Mouse (Mus musculus) heart, embryonic 11.5 days (tissue): ENCODE measurements around the gene Ephx1. TPM values are rescaled to one million over a fixed set of nuclear protein-coding genes. Genes with fewer than 3 reads are reported as not detected.

Experiments
- ATAC-seq: fragments of 200-750 bp; cut with Nextera tagmentation; replicated peaks from 2 replicates; pipeline ENCODE4 v1.8.0; 2017; ENCODE audit warnings: moderate library complexity; ENCODE audit not compliant: insufficient number of reproducible peaks, low FRiP score, low TSS enrichment
- H3K27ac ChIP-seq: fragments of 300-500 bp; sonication (generic); 2 replicates; pipeline ENCODE4 v1.5.1; 2014; ENCODE audit warnings: mild to moderate bottlenecking, low read depth, low read length
- H3K27me3 ChIP-seq: fragments of 300-500 bp; sonication (generic); 2 replicates; pipeline ENCODE4 v1.6.1; 2014; ENCODE audit warnings: mild to moderate bottlenecking, low read length, mixed read lengths; ENCODE audit not compliant: control insufficient read depth, insufficient read depth
- H3K36me3 ChIP-seq: fragments of 300-500 bp; sonication (generic); 2 replicates; pipeline ENCODE4 v1.6.1; 2014; ENCODE audit warnings: mild to moderate bottlenecking, low read length, moderate library complexity, mixed read lengths; ENCODE audit not compliant: control insufficient read depth, insufficient read depth
- H3K4me1 ChIP-seq: fragments of 300-500 bp; sonication (generic); 2 replicates; pipeline ENCODE4 v1.6.1; 2014; ENCODE audit warnings: low read length; ENCODE audit not compliant: control insufficient read depth, insufficient read depth
- H3K4me2 ChIP-seq: fragments of 300-500 bp; sonication (generic); 2 replicates; pipeline ENCODE4 v1.6.1; 2014; ENCODE audit warnings: mild to moderate bottlenecking, moderate library complexity
- H3K4me3 ChIP-seq: fragments of 300-500 bp; sonication (generic); 2 replicates; pipeline ENCODE4 v1.5.1; 2014; ENCODE audit warnings: low read depth, low read length
- H3K9ac ChIP-seq: fragments of 300-500 bp; sonication (generic); 2 replicates; pipeline ENCODE4 v1.6.1; 2014; ENCODE audit warnings: mild to moderate bottlenecking, low read depth, low read length, moderate library complexity
- H3K9me3 ChIP-seq: fragments of 300-500 bp; sonication (generic); replicated peaks from 2 replicates; pipeline ENCODE4 v1.6.1; 2016; ENCODE audit warnings: low read length; ENCODE audit not compliant: control insufficient read depth
- WGBS: fragments of 180-500 bp; shearing (Covaris S2); extraction: QIAGEN DNeasy Blood & Tissue Kit; methylation state at CpG from one replicate; pipeline ENCODE4 v1.1.7; 2014; ENCODE audit not compliant: insufficient replicate concordance; 5-methylcytosine and 5-hydroxymethylcytosine counted together
- polyA plus RNA-seq: library from polyadenylated mRNA; unstranded; fragments of >200 nt; fragmentation: Nextera tagmentation; extraction: Ambion mirVana; gene quantifications from 2 replicates; pipeline ENCODE4 v1.2.1, GENCODE M21; 2014

Gene Ephx1
- polyA plus RNA-seq, 1 experiment from 2014 or later = 3.8 TPM

DNA sequence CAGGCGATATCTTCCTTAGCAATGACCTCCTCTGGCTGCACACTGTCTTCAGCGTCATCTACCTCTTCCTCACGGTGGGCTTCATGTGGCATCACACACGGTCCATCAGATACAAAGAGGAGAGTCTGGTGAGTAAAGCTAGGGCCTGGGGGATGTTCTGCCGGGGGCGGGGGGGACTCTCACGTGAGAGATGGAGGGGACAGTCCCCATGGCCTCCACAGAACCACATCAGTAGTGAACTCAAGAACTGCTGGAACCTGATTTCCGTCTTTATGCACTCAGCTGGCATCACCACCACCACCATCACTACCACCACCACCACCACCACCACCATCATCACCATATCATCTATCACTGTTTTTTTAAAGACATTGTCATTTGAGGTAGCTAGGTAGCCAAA is 64.3 kb downstream of the Ephx1 start:
- H3K36me3 ChIP-seq = peaks cover 7% of the 10 kb centered on the region; the same call in 1 of the 2 replicates

DNA sequence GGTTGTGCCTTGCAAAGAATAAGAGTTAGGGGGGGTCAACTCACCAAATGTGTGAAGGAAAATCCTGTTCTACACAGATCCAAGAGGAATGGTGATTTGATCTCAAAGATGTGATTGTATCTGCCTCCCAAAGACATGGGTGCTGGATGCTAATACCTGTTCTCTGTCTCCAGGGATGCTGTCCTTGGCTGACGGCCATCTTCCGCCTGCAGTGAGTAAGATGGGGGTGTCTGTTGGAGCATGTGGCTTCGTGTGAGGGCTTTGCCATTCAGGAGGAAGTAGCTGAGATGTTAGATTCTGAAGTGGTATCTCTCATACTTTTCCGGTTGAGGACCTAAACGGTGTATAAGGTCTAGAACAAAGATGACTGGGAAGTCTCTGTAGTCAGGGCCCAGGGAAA is 67.9 kb downstream of the Ephx1 start:
- no peaks in the 10 kb centered on the region for H3K27me3 ChIP-seq
- no peaks in the 10 kb centered on the region for H3K4me1 ChIP-seq
- ATAC-seq = no peak
- no peaks in the 10 kb centered on the region for H3K9me3 ChIP-seq
- H3K4me2 ChIP-seq = no peak overlapping the region
- no peak overlapping the region for H3K4me3 ChIP-seq
- 90% methylated on average over 5 of the region's 5 CpGs for WGBS
- H3K36me3 ChIP-seq = peaks cover 13% of the 10 kb centered on the region
- no peak overlapping the region for H3K9ac ChIP-seq
- H3K27ac ChIP-seq = no peak overlapping the region

More for the DNA sequence above, 64.3 kb downstream of the Ephx1 start:
- Histone ChIP-seq H3K9ac (no peak overlapping the region), H3K9me3 (no peaks in the 10 kb centered on the region), H3K4me3 (no peak overlapping the region), H3K4me2 (no peak overlapping the region), H3K27me3 (no peaks in the 10 kb centered on the region), H3K4me1 (no peaks in the 10 kb centered on the region), H3K27ac (no peak overlapping the region)
- 88% methylated on average over 8 of the region's 8 CpGs for WGBS
- ATAC-seq = no peak

DNA sequence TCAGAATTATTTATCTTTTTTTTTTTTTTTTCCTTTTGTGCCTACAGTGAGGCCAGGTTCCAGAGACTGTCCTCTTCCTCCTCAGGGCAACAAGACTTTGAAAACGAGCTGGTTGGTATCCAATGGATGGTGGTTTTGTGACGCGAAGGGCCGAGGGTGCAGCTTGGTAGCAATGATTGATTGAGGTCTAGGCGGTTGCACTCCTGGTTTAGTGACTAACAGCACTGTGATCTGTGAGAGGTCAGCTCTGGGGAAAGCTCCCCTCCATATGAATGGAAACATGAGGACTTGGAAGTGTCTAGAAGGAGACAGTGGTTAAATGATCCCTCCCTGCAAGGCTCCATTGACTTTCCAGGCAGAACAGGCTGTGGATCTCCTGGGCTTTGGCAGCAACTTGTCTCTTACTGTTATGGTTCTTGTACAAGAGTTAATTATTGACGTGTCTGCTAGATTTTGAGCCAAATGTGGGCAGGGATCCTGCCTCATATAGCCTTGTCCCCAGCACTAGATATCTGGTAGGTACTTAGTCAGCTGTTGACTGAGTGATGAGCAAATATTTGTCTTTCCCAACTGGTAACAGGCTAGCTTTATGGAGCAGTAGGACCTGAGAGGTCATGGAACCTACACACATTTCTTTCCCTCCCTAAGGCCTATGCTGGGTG is 68.5 kb downstream of the Ephx1 start:
- Histone ChIP-seq H3K36me3 (peaks cover 13% of the 10 kb centered on the region), H3K27me3 (no peaks in the 10 kb centered on the region), H3K9ac (no peak overlapping the region), H3K4me2 (no peak overlapping the region), H3K4me1 (no peaks in the 10 kb centered on the region), H3K27ac (no peak overlapping the region), H3K4me3 (no peak overlapping the region), H3K9me3 (no peaks in the 10 kb centered on the region)
- ATAC-seq = no peak
- 72% methylated on average over 6 of the region's 6 CpGs for WGBS

DNA sequence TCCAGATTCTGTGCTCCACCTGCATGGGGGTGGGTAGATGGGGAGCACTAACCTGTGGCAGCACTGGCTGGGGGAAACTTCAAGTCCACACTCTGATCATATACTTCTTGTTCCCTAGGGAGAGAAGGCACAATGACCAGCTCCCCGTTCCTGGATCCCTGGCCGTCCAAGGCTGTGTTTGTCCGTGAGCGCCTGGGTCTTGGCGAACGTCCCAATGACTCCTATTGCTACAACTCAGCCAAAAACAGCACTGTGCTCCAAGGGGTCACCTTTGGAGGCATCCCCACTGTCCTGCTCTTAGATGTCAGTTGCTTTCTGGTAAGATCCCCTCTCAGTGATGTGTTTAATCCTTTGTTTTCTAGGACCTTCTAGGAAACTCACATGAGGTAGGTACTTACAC is 74.3 kb downstream of the Ephx1 start:
- H3K4me3 ChIP-seq = no peak overlapping the region
- peaks cover 6% of the 10 kb centered on the region for H3K36me3 ChIP-seq
- H3K9me3 ChIP-seq = no peaks in the 10 kb centered on the region
- no peak overlapping the region for H3K27ac ChIP-seq
- no peak for ATAC-seq
- 85% methylated on average over 6 of the region's 6 CpGs for WGBS
- H3K9ac ChIP-seq = no peak overlapping the region
- H3K4me1 ChIP-seq = peaks cover 19% of the 10 kb centered on the region
- H3K4me2 ChIP-seq = no peak overlapping the region
- peaks cover 3% of the 10 kb centered on the region; the same call in 1 of the 2 replicates for H3K27me3 ChIP-seq

DNA sequence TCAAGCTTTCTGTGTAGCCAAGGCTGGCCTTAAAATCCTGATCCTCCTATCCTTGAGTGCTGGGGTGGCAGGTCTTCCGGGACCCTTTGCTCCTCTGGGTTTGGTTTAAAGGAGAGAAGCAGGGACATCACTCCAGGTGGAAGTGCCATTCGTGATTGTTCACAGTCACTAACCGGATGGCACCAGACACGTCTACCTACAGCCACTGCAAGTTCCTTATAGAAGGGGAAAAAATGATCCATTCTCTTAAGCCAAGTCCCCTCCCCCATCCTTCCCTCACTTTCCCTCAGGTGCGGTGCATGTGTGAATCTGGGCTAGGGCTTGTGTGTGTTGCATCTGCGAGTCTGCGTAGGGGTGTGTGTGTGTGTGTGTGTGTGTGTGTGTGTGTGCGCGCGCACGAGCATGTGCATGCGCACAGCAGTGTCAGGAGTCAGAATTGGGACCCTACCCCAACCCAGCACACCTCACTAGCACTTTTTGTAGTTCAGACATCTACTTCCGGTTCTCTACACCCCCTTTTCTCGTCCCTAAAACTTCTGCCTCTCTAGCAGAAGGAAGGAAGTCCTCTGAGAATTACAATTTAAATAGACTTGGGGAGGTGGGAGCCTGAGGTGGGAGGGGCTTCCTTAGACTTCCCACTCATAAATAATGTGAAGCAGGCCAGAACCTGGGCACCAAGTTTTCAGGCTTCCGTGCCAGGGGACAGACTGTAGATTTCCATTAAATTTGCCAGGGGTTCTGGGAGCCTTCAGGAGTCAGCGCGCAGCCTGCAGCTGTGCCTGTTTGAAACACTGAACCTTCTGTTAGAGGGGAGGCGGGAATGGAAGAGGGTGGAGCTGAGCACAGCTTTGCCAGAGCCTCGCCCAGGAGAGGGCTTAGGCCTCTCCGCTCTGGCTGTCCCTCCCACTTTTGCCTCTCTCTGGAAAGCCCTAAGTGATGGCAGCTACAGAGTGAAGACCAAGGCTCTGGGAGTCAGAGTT is 75.4 kb downstream of the Ephx1 start:
- Histone ChIP-seq H3K4me1 (peaks cover 24% of the 10 kb centered on the region), H3K36me3 (peaks cover 2% of the 10 kb centered on the region; the same call in 1 of the 2 replicates), H3K27ac (0 out of 2 replicates have a peak overlapping the region, but pooled peaks have one; percentile 13), H3K9me3 (no peaks in the 10 kb centered on the region), H3K9ac (peak overlapping the region; percentile 28), H3K4me3 (0 out of 2 replicates have a peak overlapping the region, but pooled peaks have one; percentile 1), H3K4me2 (peak overlapping the region; percentile 42), H3K27me3 (peaks cover 6% of the 10 kb centered on the region; the same call in 1 of the 2 replicates)
- WGBS = 29% methylated on average over 20 of the region's 20 CpGs
- peak; percentile 63; the same call in 1 of the 2 replicates for ATAC-seq

DNA sequence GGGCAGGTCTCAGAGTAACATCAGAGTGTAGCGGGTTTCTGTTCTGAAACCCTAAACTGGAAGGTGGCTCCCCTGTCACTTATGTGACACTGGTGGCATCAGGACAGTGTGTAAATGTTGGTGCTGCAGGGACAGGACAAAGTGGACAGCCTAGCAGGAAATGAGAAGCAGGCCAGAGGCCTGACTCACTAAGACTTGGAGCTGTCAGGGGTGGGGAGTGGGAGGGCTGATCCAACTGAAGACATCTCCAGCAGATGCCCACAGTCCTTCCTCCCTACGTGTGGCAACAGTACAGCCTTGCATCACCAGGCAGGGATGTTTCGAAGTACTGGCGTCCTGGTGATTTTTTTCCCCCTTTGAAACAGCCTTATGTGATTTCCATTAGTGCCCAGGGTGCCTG is 76.2 kb downstream of the Ephx1 start:
- no peak overlapping the region for H3K4me3 ChIP-seq
- no peaks in the 10 kb centered on the region; the same call in 1 of the 2 replicates for H3K36me3 ChIP-seq
- peaks cover 24% of the 10 kb centered on the region for H3K4me1 ChIP-seq
- H3K9me3 ChIP-seq = no peaks in the 10 kb centered on the region
- H3K9ac ChIP-seq = no peak overlapping the region
- H3K4me2 ChIP-seq = no peak overlapping the region
- no peak overlapping the region for H3K27ac ChIP-seq
- H3K27me3 ChIP-seq = peaks cover 6% of the 10 kb centered on the region; the same call in 1 of the 2 replicates
- WGBS = 75% methylated on average over 4 of the region's 4 CpGs
- no peak for ATAC-seq

DNA sequence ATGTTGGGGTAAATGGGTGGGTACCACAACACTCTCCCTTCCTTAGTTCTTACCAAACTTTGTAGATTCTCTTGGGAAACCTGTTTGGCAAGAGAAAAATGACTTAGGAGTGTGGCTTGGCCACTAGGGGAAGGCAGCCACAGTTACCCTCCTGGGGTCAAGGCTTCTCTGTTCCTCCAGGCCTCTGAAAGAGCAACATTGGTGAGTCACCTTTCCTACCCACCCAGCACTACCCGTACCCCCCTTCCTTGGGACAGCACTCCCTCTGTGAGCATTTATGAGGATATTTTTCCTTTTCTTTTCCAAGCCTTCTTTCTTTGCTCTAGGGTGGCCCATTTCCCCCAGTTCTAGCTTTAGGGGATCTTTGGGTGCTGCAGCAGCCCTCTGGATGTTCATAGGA is 76.8 kb downstream of the Ephx1 start:
- peaks cover 24% of the 10 kb centered on the region for H3K4me1 ChIP-seq
- no peak for ATAC-seq
- peaks cover 6% of the 10 kb centered on the region; the same call in 1 of the 2 replicates for H3K27me3 ChIP-seq
- no peak overlapping the region for H3K9ac ChIP-seq
- no peaks in the 10 kb centered on the region for H3K9me3 ChIP-seq
- H3K27ac ChIP-seq = no peak overlapping the region
- 0 out of 2 replicates have a peak overlapping the region, but pooled peaks have one; percentile 6 for H3K4me2 ChIP-seq
- H3K4me3 ChIP-seq = no peak overlapping the region
- no peaks in the 10 kb centered on the region; the same call in 1 of the 2 replicates for H3K36me3 ChIP-seq
- WGBS = 46% methylated on average over 1 of the region's 1 CpGs

DNA sequence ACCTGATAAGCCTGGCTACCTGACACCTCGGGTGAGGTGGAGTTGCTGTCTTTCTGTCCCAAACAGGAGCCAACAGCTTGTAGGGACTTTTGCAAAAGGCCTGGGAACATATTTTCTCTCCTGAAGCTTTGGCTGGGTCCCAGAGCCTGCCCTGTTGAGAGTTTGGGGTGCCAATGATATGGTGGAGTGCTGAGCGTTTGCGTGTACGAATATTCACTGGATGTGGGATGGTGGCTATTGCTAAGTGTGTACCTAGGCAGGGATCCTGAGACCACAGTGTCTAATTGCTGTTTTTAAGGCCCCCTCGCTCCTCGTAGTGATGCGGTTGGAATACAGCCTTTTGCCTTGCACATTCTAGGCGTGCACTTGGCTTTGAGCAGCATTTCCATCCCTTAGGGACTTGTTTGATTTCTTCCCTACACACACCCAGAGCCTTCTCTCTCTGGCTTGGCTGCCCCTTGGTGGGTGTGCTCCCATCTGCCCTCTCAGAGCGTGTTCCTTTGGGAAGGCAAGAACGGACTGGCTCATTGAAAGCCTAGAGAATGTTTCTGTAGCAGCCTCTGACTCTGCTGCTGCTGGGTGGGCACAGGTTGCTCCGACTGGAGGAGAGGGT is 77.6 kb downstream of the Ephx1 start:
- H3K9ac ChIP-seq = peak overlapping the region; percentile 90
- peak overlapping the region; percentile 99 for H3K4me2 ChIP-seq
- no peak for ATAC-seq
- peaks cover 24% of the 10 kb centered on the region for H3K4me1 ChIP-seq
- peak overlapping the region; percentile 94 for H3K4me3 ChIP-seq
- 39% methylated on average over 11 of the region's 11 CpGs for WGBS
- H3K9me3 ChIP-seq = no peaks in the 10 kb centered on the region
- H3K27me3 ChIP-seq = peaks cover 6% of the 10 kb centered on the region; the same call in 1 of the 2 replicates
- H3K27ac ChIP-seq = peak overlapping the region; percentile 59
- no peaks in the 10 kb centered on the region; the same call in 1 of the 2 replicates for H3K36me3 ChIP-seq
